Mouse (Mus musculus) limb, embryonic 14.5 days (tissue): ENCODE measurements around the gene Kcnmb3. TPM values are rescaled to one million over a fixed set of nuclear protein-coding genes. Genes with fewer than 3 reads are reported as not detected.

ENCODE experiments used
- ATAC-seq: fragments of 200-750 bp; cut with Nextera tagmentation; 2 replicates; pipeline ENCODE4 v1.8.0; 2017; ENCODE audit warnings: low read depth, moderate number of reproducible peaks, moderate TSS enrichment; ENCODE audit not compliant: low FRiP score
- DNase-seq: peaks from one replicate; pipeline ENCODE4 v3.0.0-alpha.2; 2015; ENCODE audit warnings: low spot score
- H3K27ac ChIP-seq: fragments of 300-500 bp; sonication (generic); replicated peaks from 2 replicates; pipeline ENCODE4 v1.5.1; 2014; ENCODE audit warnings: low read depth, mild to moderate bottlenecking, low read length, moderate library complexity, mixed read lengths
- H3K27me3 ChIP-seq: fragments of 300-500 bp; sonication (generic); 2 replicates; pipeline ENCODE4 v1.6.1; 2014; ENCODE audit warnings: low read length, mixed read lengths; ENCODE audit not compliant: control insufficient read depth, insufficient read depth
- H3K36me3 ChIP-seq: fragments of 300-500 bp; sonication (generic); 2 replicates; pipeline ENCODE4 v1.6.1; 2014; ENCODE audit warnings: mild to moderate bottlenecking, low read length, moderate library complexity, mixed read lengths; ENCODE audit not compliant: control insufficient read depth, insufficient read depth
- H3K4me1 ChIP-seq: fragments of 300-500 bp; sonication (generic); 2 replicates; pipeline ENCODE4 v1.6.1; 2014; ENCODE audit warnings: antibody characterized with exemption, low read length, mixed read lengths; ENCODE audit not compliant: control insufficient read depth, insufficient read depth
- H3K4me2 ChIP-seq: fragments of 300-500 bp; sonication (generic); replicated peaks from 2 replicates; pipeline ENCODE4 v1.6.1; 2014; ENCODE audit warnings: low read depth, mild to moderate bottlenecking, low read length, moderate library complexity; ENCODE audit not compliant: severe bottlenecking
- H3K4me3 ChIP-seq: fragments of 300-500 bp; sonication (generic); replicated peaks from 2 replicates; pipeline ENCODE4 v1.5.1; 2014; ENCODE audit warnings: low read length
- H3K9ac ChIP-seq: fragments of 300-500 bp; sonication (generic); 2 replicates; pipeline ENCODE4 v1.6.1; 2014; ENCODE audit warnings: mild to moderate bottlenecking, low read depth, low read length, moderate library complexity; ENCODE audit not compliant: severe bottlenecking
- H3K9me3 ChIP-seq: fragments of 300-500 bp; sonication (generic); 2 replicates; pipeline ENCODE4 v1.6.1; 2016; ENCODE audit warnings: low read length; ENCODE audit not compliant: control insufficient read depth
- POLR2A ChIP-seq: fragments of 200-500 bp; IDR thresholded peaks from 2 replicates; pipeline ENCODE4 v1.8.0; 2012; ENCODE audit warnings: inconsistent platforms, mild to moderate bottlenecking, moderate library complexity, borderline replicate concordance; ENCODE audit not compliant: insufficient read depth, insufficient read length; ENCODE audit errors: extremely low read depth
- WGBS: fragments of 180-500 bp; shearing (Covaris S2); extraction: QIAGEN DNeasy Blood & Tissue Kit; methylation state at CpG from one replicate; pipeline ENCODE4 v1.1.7; 2014; 5-methylcytosine and 5-hydroxymethylcytosine counted together
- polyA plus RNA-seq, 2 experiments: library from polyadenylated mRNA; depleted of rRNA in 1 of 2; stranded (reverse) in 1 of 2; unstranded in 1 of 2; fragments of >200 nt; fragmentation: Nextera tagmentation in 1 of 2; extraction: Ambion mirVana in 1 of 2; gene quantifications; 2 replicates each; pipeline versions ENCODE4 v1.2.1 to v1.2.3; 2012 to 2014

The Kcnmb3 gene
- polyA plus RNA-seq, 2 experiments = not detected

DNA sequence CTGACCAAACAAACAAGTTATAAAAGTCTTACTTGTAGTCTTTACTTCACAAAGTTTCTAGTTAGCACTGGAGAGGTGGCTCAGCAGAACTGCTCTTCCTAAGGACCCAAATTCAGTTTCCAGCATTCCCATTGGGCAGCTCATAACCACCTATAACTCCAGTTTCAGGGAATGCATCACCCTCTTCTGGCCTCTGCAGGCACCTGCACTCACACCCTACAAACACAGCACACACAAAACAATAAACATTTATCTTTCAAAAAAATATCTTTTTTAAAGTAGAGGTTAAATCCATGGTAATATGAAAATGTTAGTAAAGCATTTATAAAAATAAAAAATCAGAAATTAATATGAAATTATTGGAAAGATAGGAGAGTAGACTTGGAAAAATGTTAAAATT is 50.3 kb downstream of the Kcnmb3 start:
- H3K9me3 ChIP-seq = no peaks in the 10 kb centered on the region
- no peak overlapping the region for H3K9ac ChIP-seq
- no peak for DNase-seq
- H3K27ac ChIP-seq = no peak overlapping the region
- no peak for TF ChIP-seq POLR2A
- ATAC-seq = no peak
- no peaks in the 10 kb centered on the region for H3K27me3 ChIP-seq
- no peak overlapping the region for H3K4me3 ChIP-seq
- no peak overlapping the region for H3K4me2 ChIP-seq
- H3K4me1 ChIP-seq = no peaks in the 10 kb centered on the region
- H3K36me3 ChIP-seq = peaks cover 82% of the 10 kb centered on the region

DNA sequence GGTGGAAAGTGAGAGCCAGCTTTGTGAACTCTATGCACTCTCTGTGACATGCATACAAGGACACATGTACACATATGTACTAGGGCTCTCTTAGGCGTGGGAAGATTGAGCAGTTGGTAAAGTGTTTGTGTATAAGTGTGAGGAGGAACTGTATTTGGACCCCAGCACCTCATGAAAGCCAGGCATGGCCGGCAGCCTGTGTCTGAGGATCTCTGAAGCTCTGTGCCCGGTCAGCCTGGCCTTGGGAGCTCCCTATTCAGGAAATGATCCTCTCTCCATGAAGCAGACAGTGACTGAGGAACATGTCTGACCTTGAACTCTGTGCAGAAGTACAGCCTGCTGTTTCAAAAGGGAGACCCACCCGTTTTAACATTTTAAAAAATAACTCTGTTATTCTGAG is 53.3 kb downstream of the Kcnmb3 start:
- Histone ChIP-seq H3K27me3 (no peaks in the 10 kb centered on the region), H3K4me1 (no peaks in the 10 kb centered on the region), H3K9ac (no peak overlapping the region), H3K27ac (no peak overlapping the region), H3K4me3 (no peak overlapping the region), H3K36me3 (peaks cover 63% of the 10 kb centered on the region), H3K4me2 (no peak overlapping the region), H3K9me3 (no peaks in the 10 kb centered on the region)
- DNase-seq (no peak), ATAC-seq (no peak)
- 92% methylated on average over 4 of the region's 4 CpGs for WGBS
- no peak for TF ChIP-seq POLR2A

DNA sequence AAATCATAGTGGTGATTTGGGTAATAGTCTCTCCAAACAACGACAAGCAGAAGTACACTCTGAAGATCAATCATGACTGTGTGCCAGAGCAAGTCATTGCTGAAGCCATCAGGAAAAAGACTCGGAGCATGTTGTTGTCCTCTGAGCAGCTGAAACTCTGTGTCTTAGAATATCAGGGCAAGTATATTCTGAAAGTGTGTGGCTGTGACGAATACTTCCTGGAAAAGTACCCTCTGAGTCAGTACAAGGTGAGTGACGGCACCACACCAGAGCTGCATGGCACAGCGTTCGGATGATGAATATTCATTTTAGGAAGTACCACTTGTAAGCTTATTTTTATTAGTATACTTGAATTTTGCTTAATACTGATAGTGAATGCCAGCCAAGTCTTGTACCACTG is 54.2 kb downstream of the Kcnmb3 start:
- ATAC-seq (no peak), DNase-seq (no peak)
- Histone ChIP-seq H3K4me2 (no peak overlapping the region), H3K9me3 (no peaks in the 10 kb centered on the region), H3K27me3 (no peaks in the 10 kb centered on the region), H3K4me3 (no peak overlapping the region), H3K27ac (no peak overlapping the region), H3K9ac (no peak overlapping the region), H3K4me1 (no peaks in the 10 kb centered on the region), H3K36me3 (peaks cover 55% of the 10 kb centered on the region)
- TF ChIP-seq POLR2A = no peak
- 98% methylated on average over 6 of the region's 6 CpGs for WGBS

- WGBS = 97% methylated on average over 6 of the region's 6 CpGs
- H3K4me3 ChIP-seq = no peak overlapping the region
- no peaks in the 10 kb centered on the region for H3K9me3 ChIP-seq
- no peak overlapping the region for H3K4me2 ChIP-seq
- H3K27me3 ChIP-seq = no peaks in the 10 kb centered on the region
- H3K27ac ChIP-seq = no peak overlapping the region
- peaks cover 51% of the 10 kb centered on the region for H3K36me3 ChIP-seq
- ATAC-seq (no peak), DNase-seq (no peak)
- H3K9ac ChIP-seq = no peak overlapping the region
- H3K4me1 ChIP-seq = no peaks in the 10 kb centered on the region
- no peak for TF ChIP-seq POLR2A
These were observed 54.7 kb downstream of the Kcnmb3 start for GRCm38 (mm10) chr3:32437297-32437696.

DNA sequence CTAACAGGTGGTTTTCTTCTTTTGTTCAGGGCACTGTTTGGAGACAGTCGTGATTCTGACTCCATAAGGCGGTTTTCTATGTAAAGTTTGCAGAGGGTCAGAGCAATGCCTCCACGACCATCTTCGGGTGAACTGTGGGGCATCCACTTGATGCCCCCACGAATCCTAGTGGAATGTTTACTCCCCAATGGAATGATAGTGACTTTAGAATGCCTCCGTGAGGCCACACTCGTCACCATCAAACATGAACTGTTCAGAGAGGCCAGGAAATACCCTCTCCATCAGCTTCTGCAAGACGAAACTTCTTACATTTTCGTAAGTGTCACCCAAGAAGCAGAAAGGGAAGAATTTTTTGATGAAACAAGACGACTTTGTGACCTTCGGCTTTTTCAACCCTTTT is 55.9 kb downstream of the Kcnmb3 start:
- no peak for DNase-seq
- Histone ChIP-seq H3K4me2 (no peak overlapping the region), H3K9ac (no peak overlapping the region), H3K36me3 (peaks cover 40% of the 10 kb centered on the region), H3K4me1 (no peaks in the 10 kb centered on the region), H3K27ac (no peak overlapping the region), H3K9me3 (no peaks in the 10 kb centered on the region), H3K4me3 (no peak overlapping the region), H3K27me3 (no peaks in the 10 kb centered on the region)
- no peak for ATAC-seq
- 85% methylated on average over 11 of the region's 11 CpGs for WGBS
- no peak for TF ChIP-seq POLR2A

- no peak overlapping the region for H3K4me3 ChIP-seq
- H3K27me3 ChIP-seq = no peaks in the 10 kb centered on the region
- no peaks in the 10 kb centered on the region for H3K9me3 ChIP-seq
- no peak for TF ChIP-seq POLR2A
- no peak overlapping the region for H3K4me2 ChIP-seq
- H3K9ac ChIP-seq = no peak overlapping the region
- no peak overlapping the region for H3K27ac ChIP-seq
- no peaks in the 10 kb centered on the region for H3K4me1 ChIP-seq
- 52% methylated on average over 2 of the region's 2 CpGs for WGBS
- DNase-seq (no peak), ATAC-seq (no peak)
- peaks cover 22% of the 10 kb centered on the region for H3K36me3 ChIP-seq
These were observed 58.0 kb downstream of the Kcnmb3 start for GRCm38 (mm10) chr3:32434016-32434415.
